ENCODE assay signal across 20 mouse cellular contexts in genomic region chr13:92119623-92120022, GRCm38 (mm10). TPM values are rescaled to one million over a fixed set of nuclear protein-coding genes. Genes with fewer than 3 reads are reported as not detected.
A peak's percentile ranks its signal among the peaks of the same experiment; 100 is the strongest.
DNase-seq lines count a peak whose midpoint lies in the region; ATAC-seq and TF ChIP-seq lines count a peak whose summit lies in the region.
"Had no signal": no experiment of that assay in that cellular context is flagged by ENCODE, and none has a peak within 500 bp of the region (broad histone marks: within the 10 kb centered on the region; RNA-seq: fewer than 3 reads in every experiment).

No protein-coding gene starts in this region.

- H3K36me3 ChIP-seq in lung, postnatal 0 days (ENCODE audit: insufficient read depth, low read length), result no peaks in the 10 kb centered on the region
- H3K36me3 ChIP-seq: heart, embryonic 13.5 days; liver, embryonic 12.5 days; stomach, embryonic 15.5 days had no signal

- H3K4me2 ChIP-seq in lung, postnatal 0 days (replicated peaks; ENCODE audit: low read depth, low read length), result no peak overlapping the region
- H3K4me2 ChIP-seq: heart, embryonic 13.5 days; liver, embryonic 12.5 days; stomach, embryonic 15.5 days had no signal

- peak; percentile 15 for DNase-seq in adrenal gland, adult 8-10 months
- no peak for DNase-seq in adrenal gland, postnatal 4 days (ENCODE audit: low spot score in 2 of 2)
- peak; percentile 18 for DNase-seq in kidney, adult 11 months
- no peak for DNase-seq in kidney, postnatal 4 days
- DNase-seq in kidney, adult 9 months, result peak; percentile 36
- DNase-seq in lung, postnatal 0 days (ENCODE audit: low spot score), result peak; percentile 61
- no peak for DNase-seq in layer of hippocampus, adult 9-10 months (ENCODE audit: low spot score)
- DNase-seq in natural killer cell, adult 2 months (ENCODE audit: low spot score in 2 of 2), result no peak
- DNase-seq: cerebellum, postnatal 14 days; heart, postnatal 4 days; right cerebral cortex, adult 18-20 months had no signal

- no peaks in the 10 kb centered on the region for H3K27me3 ChIP-seq in lung, postnatal 0 days (replicated peaks; ENCODE audit: insufficient read depth, low read length)
- H3K27me3 ChIP-seq: heart, embryonic 13.5 days; liver, embryonic 12.5 days; megakaryocyte, embryonic 14.5 days; stomach, embryonic 15.5 days had no signal

- H3K4me3 ChIP-seq in lung, postnatal 0 days (ENCODE audit: low read depth, low read length), result no peak overlapping the region
- H3K4me3 ChIP-seq: erythroblast, embryonic 14.5 days; heart, embryonic 13.5 days; liver, embryonic 12.5 days; megakaryocyte, embryonic 14.5 days; stomach, embryonic 15.5 days had no signal

- no peak for TF ChIP-seq EP300 in lung, postnatal 0 days (IDR thresholded peaks at IDR 0.05)

- ATAC-seq in lung, postnatal 0 days, result peak; percentile 56
- ATAC-seq: forebrain, embryonic 14.5 days; inflammation-experienced regulatory T-cells, adult 6 months; liver, embryonic 12.5 days; midbrain, embryonic 16.5 days had no signal

- H3K4me1 ChIP-seq in lung, postnatal 0 days (ENCODE audit: insufficient read depth, low read depth, low read length), result no peaks in the 10 kb centered on the region
- H3K4me1 ChIP-seq: heart, embryonic 13.5 days; liver, embryonic 12.5 days; megakaryocyte, embryonic 14.5 days; stomach, embryonic 15.5 days had no signal

- WGBS in lung, postnatal 0 days, result 29% methylated on average over 5 of the region's 5 CpGs

- H3K9ac ChIP-seq in lung, postnatal 0 days (replicated peaks; ENCODE audit: low read depth), result no peak overlapping the region
- H3K9ac ChIP-seq: heart, embryonic 13.5 days; liver, embryonic 12.5 days; stomach, embryonic 15.5 days had no signal

- H3K9me3 ChIP-seq in lung, postnatal 0 days (ENCODE audit: low read length), result no peaks in the 10 kb centered on the region
- H3K9me3 ChIP-seq: heart, embryonic 13.5 days; liver, embryonic 12.5 days; stomach, embryonic 15.5 days had no signal

- TF ChIP-seq CTCF in lung, postnatal 0 days (IDR thresholded peaks at IDR 0.05), result no peak

- no peak overlapping the region for H3K27ac ChIP-seq in lung, postnatal 0 days (ENCODE audit: low read length)
- H3K27ac ChIP-seq: heart, embryonic 13.5 days; liver, embryonic 12.5 days; stomach, embryonic 15.5 days had no signal

RNA-seq across cellular contexts. Expression of gene Rasgrf2, which starts 11.8 kb away (rescaled TPM):
- 1 to 10 TPM; 3.0 to 7.2 (median 4.7) TPM for total RNA-seq in adrenal gland, adult 8-10 months (2022)
- 1 to 10 TPM; 2.0 to 3.9 TPM for total RNA-seq in adrenal gland, postnatal 4 days (2021)
- polyA plus RNA-seq in lung, postnatal 0 days (2015; fragmentation: Nextera tagmentation; extraction: Ambion mirVana), result 4.0 and 5.3 TPM in 2 replicates
- total RNA-seq: MEL had no signal
- polyA plus RNA-seq: erythroblast, embryonic 14.5 days had no signal

Comparison
In these comparisons a context has a peak if more than half of its experiments do, and no peak if none do; other contexts are left out.
1. DNase-seq: peak in adrenal gland, adult 8-10 months (single experiment), kidney, adult 11 months (single experiment), kidney, adult 9 months (single experiment) and lung, postnatal 0 days (single experiment); none in adrenal gland, postnatal 4 days (0 of 2), kidney, postnatal 4 days (0 of 2), layer of hippocampus, adult 9-10 months (single experiment) and natural killer cell, adult 2 months (0 of 2).